Mouse (Mus musculus): ENCODE data around the gene Med22.
"Not testable (repeated sequence)": the region's sequence is repeated elsewhere in the genome, so short reads cannot be mapped to it uniquely, and the experiment has no call there.

Gene Med22

GRCm38 (mm10) chr2:26916738-26917137 is 6.3 kb upstream of the Med22 start:
- DNase-seq (ENCODE audit: low spot score in 2 of 2), result no peak

- peak; percentile 75 to 77 for DNase-seq (ENCODE audit: low spot score in 2 of 2)
These were observed 5.7 kb upstream of the Med22 start, which contains the start of the genes Surf2 and Surf1 for GRCm38 (mm10) chr2:26915927-26916728. TSS of gene Surf2 (plus strand) at chr2:26916367. TSS of gene Surf1 (minus strand) at chr2:26916530.

GRCm38 (mm10) chr2:26914148-26914941 is 3.9 kb upstream of the Med22 start:
- no peak for DNase-seq (ENCODE audit: low spot score in 2 of 2)

GRCm38 (mm10) chr2:26913416-26914147 is 3.1 kb upstream of the Med22 start:
- no peak for DNase-seq (ENCODE audit: low spot score in 2 of 2)

GRCm38 (mm10) chr2:26912253-26912770 is 1.8 kb upstream of the Med22 start:
- no peak for DNase-seq (ENCODE audit: low spot score in 2 of 2)

- no peak for DNase-seq (ENCODE audit: low spot score in 2 of 2)
These were observed 703 bp upstream of the Med22 start for GRCm38 (mm10) chr2:26910994-26911765.

- DNase-seq (ENCODE audit: low spot score in 2 of 2), result no peak
These were observed 1.1 kb downstream of the Med22 start for GRCm38 (mm10) chr2:26909387-26909784.

GRCm38 (mm10) chr2:26908710-26909386 is 1.6 kb downstream of the Med22 start:
- DNase-seq (ENCODE audit: low spot score in 2 of 2), result no peak

GRCm38 (mm10) chr2:26907109-26907508 is 3.4 kb downstream of the Med22 start:
- no peak for DNase-seq (ENCODE audit: low spot score in 2 of 2)

- no peak for DNase-seq (ENCODE audit: low spot score in 2 of 2)
These were observed 4.0 kb downstream of the Med22 start for GRCm38 (mm10) chr2:26906431-26906830.

- no peak for DNase-seq (ENCODE audit: low spot score in 2 of 2)
These were observed 4.5 kb downstream of the Med22 start for GRCm38 (mm10) chr2:26905936-26906335.

GRCm38 (mm10) chr2:26903311-26903710 is 7.2 kb downstream of the Med22 start:
- no peak for DNase-seq (ENCODE audit: low spot score in 2 of 2)

- DNase-seq (ENCODE audit: low spot score in 2 of 2), result peak; percentile 90 to 93
These were observed 7.8 kb downstream of the Med22 start, which contains the start of gene Surf6 for GRCm38 (mm10) chr2:26902467-26903220. TSS of gene Surf6 (minus strand) at chr2:26902879.

- DNase-seq (ENCODE audit: low spot score in 2 of 2), result no peak
These were observed 8.6 kb downstream of the Med22 start for GRCm38 (mm10) chr2:26901834-26902400.

- no peak for DNase-seq (ENCODE audit: low spot score in 2 of 2)
These were observed 9.7 kb downstream of the Med22 start for GRCm38 (mm10) chr2:26900731-26901130.

GRCm38 (mm10) chr2:26895898-26896297 is 14.6 kb downstream of the Med22 start:
- no peak for DNase-seq (ENCODE audit: low spot score in 2 of 2)

- DNase-seq (ENCODE audit: low spot score in 2 of 2), result not testable (repeated sequence)
These were observed 24.3 kb downstream of the Med22 start for GRCm38 (mm10) chr2:26886170-26886569.

- not testable (repeated sequence) for DNase-seq (ENCODE audit: low spot score in 2 of 2)
These were observed 24.9 kb downstream of the Med22 start for GRCm38 (mm10) chr2:26885541-26885940.

GRCm38 (mm10) chr2:26878571-26878970 is 31.9 kb downstream of the Med22 start:
- no peak for DNase-seq (ENCODE audit: low spot score in 2 of 2)
